Mouse (Mus musculus) megakaryocyte, embryonic 14.5 days (primary cell): ENCODE results near the gene Suds3. TPM values are rescaled to one million over a fixed set of nuclear protein-coding genes. Genes with fewer than 3 reads are reported as not detected.

ENCODE experiments used
- H3K27me3 ChIP-seq: replicated peaks from 2 replicates; pipeline ENCODE3; 2012; ENCODE audit warnings: inconsistent platforms
- H3K36me3 ChIP-seq: replicated peaks from 2 replicates; pipeline ENCODE3; 2012; ENCODE audit warnings: low read length, inconsistent platforms, mixed read lengths
- H3K4me1 ChIP-seq: 2 replicates; pipeline ENCODE4 v1.6.1; 2012; ENCODE audit warnings: inconsistent platforms
- H3K4me3 ChIP-seq: replicated peaks from 2 replicates; pipeline ENCODE3; 2012; ENCODE audit warnings: moderate library complexity, mild to moderate bottlenecking, inconsistent platforms
- H3K9me3 ChIP-seq: 2 replicates; pipeline ENCODE4 v1.6.1; 2012; ENCODE audit warnings: inconsistent platforms
- FLI1 ChIP-seq: IDR thresholded peaks from 2 replicates; pipeline ENCODE4 v1.6.1; 2012; ENCODE audit warnings: low read length, inconsistent platforms, mixed read lengths
- GATA1 ChIP-seq: IDR thresholded peaks from 3 replicates; pipeline ENCODE4 v1.6.1; 2012; ENCODE audit warnings: mixed read lengths, low read length, inconsistent platforms, borderline replicate concordance
- polyA plus RNA-seq: library from polyadenylated mRNA; stranded (reverse); fragments of >175 nt; gene quantifications from 2 replicates; pipeline ENCODE4 v1.2.3, GENCODE M21; 2012; ENCODE audit warnings: low replicate concordance; ENCODE audit not compliant: insufficient read depth

The Suds3 gene
- 37.1 and 38.0 TPM in 2 replicates for polyA plus RNA-seq

- Histone ChIP-seq H3K36me3 (peaks cover 30% of the 10 kb centered on the region), H3K9me3 (no peaks in the 10 kb centered on the region), H3K4me3 (peak within 1 kb of the TSS; percentile 97), H3K27me3 (no peaks in the 10 kb centered on the region), H3K4me1 (peaks cover 46% of the 10 kb centered on the region)
- TF ChIP-seq GATA1 = no peak
- no peak for TF ChIP-seq FLI1
Measured at GRCm38 (mm10) chr5:117115836-117116366, at the start of gene Suds3. TSS of gene Suds3 (minus strand) at chr5:117116113.

- H3K9me3 ChIP-seq = no peaks in the 10 kb centered on the region
- H3K4me1 ChIP-seq = peaks cover 81% of the 10 kb centered on the region
- no peaks in the 10 kb centered on the region for H3K27me3 ChIP-seq
- H3K4me3 ChIP-seq = no peak overlapping the region
- peaks cover 94% of the 10 kb centered on the region for H3K36me3 ChIP-seq
- TF ChIP-seq GATA1 = no peak
- no peak for TF ChIP-seq FLI1
Measured at GRCm38 (mm10) chr5:117164923-117165322, 49.0 kb upstream of the Suds3 start.

DNA sequence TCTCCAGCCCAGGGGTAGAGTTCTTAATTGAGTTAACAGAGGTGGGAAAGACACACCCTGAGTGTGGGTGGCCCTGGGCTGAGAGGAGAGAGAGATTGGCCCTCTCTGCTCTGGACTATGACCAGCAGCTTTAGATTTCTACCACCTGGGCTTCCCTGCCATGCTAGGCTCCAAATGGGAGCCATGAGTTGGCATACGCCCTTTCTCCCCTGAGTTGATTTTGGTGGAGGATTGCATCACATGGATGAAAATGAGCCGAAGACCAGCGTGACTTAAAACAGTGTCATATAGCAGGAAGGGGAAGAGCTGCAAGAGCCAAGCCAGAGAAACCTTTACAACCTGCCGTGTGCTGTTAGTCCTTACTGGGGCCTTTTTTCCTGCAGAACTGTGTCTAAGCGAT lies 48.6 kb upstream of the Suds3 start:
- Histone ChIP-seq H3K4me1 (peaks cover 81% of the 10 kb centered on the region), H3K9me3 (no peaks in the 10 kb centered on the region), H3K27me3 (no peaks in the 10 kb centered on the region), H3K36me3 (peaks cover 94% of the 10 kb centered on the region), H3K4me3 (no peak overlapping the region)
- TF ChIP-seq FLI1 = no peak
- TF ChIP-seq GATA1 = no peak

DNA sequence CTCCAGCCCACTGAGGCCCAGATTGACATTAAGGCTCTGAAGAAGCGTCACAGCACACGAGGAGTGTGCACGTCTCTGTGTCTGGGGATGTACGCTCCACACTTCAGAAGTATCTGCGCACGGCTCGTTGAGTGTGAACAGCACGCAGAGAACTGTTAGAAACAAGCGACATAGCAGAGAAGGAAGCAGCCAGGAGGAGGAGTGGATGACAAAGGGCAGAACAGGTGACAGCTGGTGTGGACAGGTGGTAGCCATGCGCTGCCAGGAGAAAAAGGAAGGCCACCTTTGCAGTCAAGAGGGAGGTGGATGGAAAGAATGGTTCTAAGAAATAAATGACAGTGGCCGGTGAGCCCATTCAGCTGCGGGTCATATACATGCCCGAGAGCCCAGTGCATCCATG lies 47.9 kb upstream of the Suds3 start:
- TF ChIP-seq FLI1 (no peak), GATA1 (no peak)
- Histone ChIP-seq H3K27me3 (no peaks in the 10 kb centered on the region), H3K36me3 (peaks cover 94% of the 10 kb centered on the region), H3K4me3 (peak overlapping the region; percentile 62), H3K9me3 (no peaks in the 10 kb centered on the region), H3K4me1 (peaks cover 82% of the 10 kb centered on the region)

DNA sequence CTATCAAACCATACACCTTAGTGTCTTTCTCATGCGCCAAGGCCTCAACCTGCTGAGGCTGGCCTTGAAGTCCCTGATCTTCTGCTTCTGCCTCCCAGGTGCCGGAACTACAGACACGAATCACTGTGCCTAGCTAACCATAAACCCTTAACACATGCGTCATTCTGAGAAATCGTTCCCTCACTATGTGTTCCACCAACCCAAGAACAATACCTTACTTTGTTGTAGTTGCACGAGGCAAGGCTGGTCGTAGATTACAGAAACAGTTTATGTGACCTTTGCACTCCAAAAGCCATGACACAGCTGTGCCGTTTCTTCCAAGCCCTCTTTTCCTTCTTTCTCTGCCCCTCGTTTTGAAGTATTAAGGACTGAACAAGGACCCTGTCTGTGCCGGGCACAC lies 44.6 kb upstream of the Suds3 start:
- no peaks in the 10 kb centered on the region for H3K9me3 ChIP-seq
- no peak overlapping the region for H3K4me3 ChIP-seq
- H3K27me3 ChIP-seq = no peaks in the 10 kb centered on the region
- H3K36me3 ChIP-seq = peaks cover 94% of the 10 kb centered on the region
- TF ChIP-seq FLI1 = no peak
- TF ChIP-seq GATA1 = no peak
- peaks cover 89% of the 10 kb centered on the region for H3K4me1 ChIP-seq

GRCm38 (mm10) chr5:117159805-117160291 lies 43.9 kb upstream of the Suds3 start:
- Histone ChIP-seq H3K36me3 (peaks cover 94% of the 10 kb centered on the region), H3K4me3 (peak overlapping the region; percentile 28), H3K27me3 (no peaks in the 10 kb centered on the region), H3K4me1 (peaks cover 89% of the 10 kb centered on the region), H3K9me3 (no peaks in the 10 kb centered on the region)
- TF ChIP-seq GATA1 (no peak), FLI1 (no peak)

GRCm38 (mm10) chr5:117159326-117159725 lies 43.4 kb upstream of the Suds3 start:
- Histone ChIP-seq H3K27me3 (no peaks in the 10 kb centered on the region), H3K4me3 (peak overlapping the region; percentile 46), H3K9me3 (no peaks in the 10 kb centered on the region), H3K36me3 (peaks cover 94% of the 10 kb centered on the region), H3K4me1 (peaks cover 89% of the 10 kb centered on the region)
- no peak for TF ChIP-seq FLI1
- no peak for TF ChIP-seq GATA1

- TF ChIP-seq GATA1 (no peak), FLI1 (no peak)
- H3K9me3 ChIP-seq = no peaks in the 10 kb centered on the region
- H3K4me1 ChIP-seq = peaks cover 90% of the 10 kb centered on the region
- no peaks in the 10 kb centered on the region for H3K27me3 ChIP-seq
- H3K36me3 ChIP-seq = peaks cover 95% of the 10 kb centered on the region
- H3K4me3 ChIP-seq = peak overlapping the region; percentile 18
Measured at GRCm38 (mm10) chr5:117158335-117159018, 42.6 kb upstream of the Suds3 start.

GRCm38 (mm10) chr5:117153527-117154091 lies 37.7 kb upstream of the Suds3 start:
- no peak overlapping the region for H3K4me3 ChIP-seq
- 0 out of 2 replicates have a peak, but pooled peaks cover 3% of the 10 kb centered on the region for H3K9me3 ChIP-seq
- H3K36me3 ChIP-seq = peaks cover 95% of the 10 kb centered on the region
- TF ChIP-seq GATA1 (no peak), FLI1 (no peak)
- peaks cover 93% of the 10 kb centered on the region for H3K4me1 ChIP-seq
- no peaks in the 10 kb centered on the region for H3K27me3 ChIP-seq

GRCm38 (mm10) chr5:117152944-117153343 lies 37.0 kb upstream of the Suds3 start:
- Histone ChIP-seq H3K36me3 (peaks cover 93% of the 10 kb centered on the region), H3K9me3 (0 out of 2 replicates have a peak, but pooled peaks cover 3% of the 10 kb centered on the region), H3K4me3 (no peak overlapping the region), H3K4me1 (peaks cover 93% of the 10 kb centered on the region), H3K27me3 (no peaks in the 10 kb centered on the region)
- TF ChIP-seq FLI1 = no peak
- TF ChIP-seq GATA1 = no peak
